Mouse (Mus musculus) inflammation-experienced regulatory T-cells, adult 16 weeks (primary cell): ENCODE results near the gene Spag17. TPM values are rescaled to one million over a fixed set of nuclear protein-coding genes. Genes with fewer than 3 reads are reported as not detected.

Experiments used
- polyA plus RNA-seq: library from polyadenylated mRNA; unstranded; fragments of 100-300 nt; shearing (Covaris generic); gene quantifications from one replicate; pipeline ENCODE4 v1.2.1, GENCODE M21; 2017

Spag17 gene
- polyA plus RNA-seq, result not detected

DNA sequence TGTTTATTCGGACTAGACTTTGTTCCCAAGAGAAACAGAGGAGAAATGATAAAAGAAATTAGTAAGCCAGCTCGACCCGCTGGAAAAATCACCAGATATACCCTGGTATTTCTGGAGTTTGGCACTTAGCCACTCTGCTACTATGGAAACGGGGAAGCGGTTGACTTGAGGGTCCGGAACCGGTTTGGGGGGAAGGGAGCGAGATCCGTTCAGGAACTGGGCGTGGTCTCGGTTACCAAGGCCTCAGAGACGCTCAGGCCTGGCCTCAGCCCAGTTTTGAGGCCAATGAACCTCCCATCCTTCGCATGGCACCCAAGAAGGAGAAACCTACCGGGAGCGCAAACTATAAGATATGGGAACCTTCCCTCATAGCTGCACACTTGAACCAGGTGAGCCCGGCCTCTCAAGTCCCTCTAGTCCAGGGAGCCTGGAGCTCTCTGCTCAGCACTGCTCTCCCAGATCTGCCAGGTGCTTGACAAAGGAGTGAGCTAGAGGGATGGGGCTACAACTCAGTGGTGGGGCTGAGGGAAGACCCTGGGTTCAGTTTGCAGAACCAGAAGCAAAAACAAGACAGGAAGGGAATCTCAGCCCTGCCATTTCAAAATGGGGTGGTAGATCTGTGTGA, at the start of gene Spag17:
Gene Spag17, plus strand, starts transcription at position 220 of the 625 bp plus-strand sequence.

DNA sequence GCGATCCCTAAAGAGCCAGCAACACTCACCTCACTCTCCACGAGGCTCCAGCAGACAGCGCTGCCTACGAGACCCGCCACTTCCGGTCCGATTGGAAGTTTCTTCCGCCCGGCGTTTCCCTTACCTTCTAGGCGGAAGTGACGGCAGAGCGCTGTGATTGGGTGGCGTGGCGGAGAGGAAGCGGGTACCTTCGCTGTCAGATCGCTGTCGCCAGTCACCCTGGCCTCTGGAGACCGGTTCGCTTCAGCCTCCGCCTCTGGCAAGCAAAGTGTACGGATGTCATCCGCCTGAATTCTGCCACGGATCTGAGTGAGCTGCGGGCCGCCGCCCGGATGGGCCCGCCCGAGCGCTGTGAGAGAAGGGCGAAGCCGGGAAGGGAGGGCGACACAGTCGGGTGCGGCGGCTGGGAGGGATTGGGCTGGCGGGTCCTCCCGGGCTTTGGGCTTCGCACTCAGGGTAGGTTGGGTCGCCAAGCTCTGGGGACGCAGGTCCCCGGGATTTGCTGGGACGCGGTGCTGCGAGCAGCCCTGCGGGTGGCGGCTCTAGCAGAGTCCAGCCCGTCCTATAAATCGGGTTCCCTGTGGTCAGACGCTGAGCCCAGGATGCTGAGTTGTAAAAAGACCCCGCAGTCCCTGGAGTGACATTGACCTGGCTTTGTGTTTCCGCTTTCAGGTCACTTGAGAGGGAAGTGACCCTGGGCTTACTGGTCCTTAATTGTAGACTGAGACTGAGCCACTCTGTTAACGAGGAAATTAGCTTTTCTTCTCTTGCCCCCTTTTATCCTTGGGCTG, 277.3 kb downstream of the Spag17 start, which contains the start of the genes Gdap2 and Wdr3:
Gene Gdap2, plus strand, starts transcription at position 67 of the 791 bp plus-strand sequence.
Gene Wdr3, minus strand, starts transcription at position 93 of the 791 bp plus-strand sequence.

